Mouse (Mus musculus): ENCODE data around the gene Mxra8. TPM values are rescaled to one million over a fixed set of nuclear protein-coding genes. Genes with fewer than 3 reads are reported as not detected.

The Mxra8 gene
- total and polyA plus RNA-seq, 3 experiments: 26.7 to 84.7 (median 31.9) TPM

GRCm38 (mm10) chr4:155891011-155891471 lies 51.6 kb downstream of the Mxra8 start:
- no peak for TF ChIP-seq EP300 (IDR thresholded peaks at IDR 0.05; ENCODE audit: insufficient read depth, low read depth, low read length)
- no peak for TF ChIP-seq POLR2A (IDR thresholded peaks at IDR 0.05; ENCODE audit: insufficient read depth, low read depth, low read length)
- no peak for TF ChIP-seq CTCF (IDR thresholded peaks at IDR 0.05)
- peak overlapping the region; percentile 96 for H3K4me3 ChIP-seq
- H3K27me3 ChIP-seq (ENCODE audit: control insufficient read depth, insufficient read depth, low read length): no peaks in the 10 kb centered on the region
- no peak for DNase-seq
- peaks cover 3% of the 10 kb centered on the region for H3K36me3 ChIP-seq (ENCODE audit: control insufficient read depth, insufficient read depth, low read length)
- H3K9ac ChIP-seq (ENCODE audit: low read depth, low read length): peak overlapping the region; percentile 66
- 1% methylated on average over 34 of the region's 34 CpGs for WGBS
- H3K79me2 ChIP-seq (replicated peaks; ENCODE audit: control insufficient read depth, insufficient read depth, low read length): peaks cover 10% of the 10 kb centered on the region; the same call in 1 of the 2 replicates
- H3K4me1 ChIP-seq (ENCODE audit: control insufficient read depth, insufficient read depth, low read length): peaks cover 26% of the 10 kb centered on the region
- H3K27ac ChIP-seq: peak overlapping the region; percentile 96
- intact Hi-C loops (cut with DNase I): loop anchor here (5.0 kb wide), 1 partner anchor 221 kb away; no protein-coding TSS in a partner anchor

- Histone ChIP-seq H3K9ac (ENCODE audit: low read depth, low read length) (peak within 1 kb of the TSS; percentile 98), H3K27ac (peak within 1 kb of the TSS; percentile 96), H3K4me3 (peak within 1 kb of the TSS; percentile 96), H3K4me1 (ENCODE audit: control insufficient read depth, insufficient read depth, low read length) (peaks cover 27% of the 10 kb centered on the region), H3K79me2 (replicated peaks; ENCODE audit: control insufficient read depth, insufficient read depth, low read length) (peaks cover 10% of the 10 kb centered on the region; the same call in 1 of the 2 replicates), H3K36me3 (ENCODE audit: control insufficient read depth, insufficient read depth, low read length) (peaks cover 3% of the 10 kb centered on the region), H3K27me3 (ENCODE audit: control insufficient read depth, insufficient read depth, low read length) (no peaks in the 10 kb centered on the region)
- DNase-seq: peak; percentile 97 to 99
- intact Hi-C loops (cut with DNase I): loop anchor here (2.0 to 5.0 kb wide), 3 partner anchors 23 to 221 kb away; partner anchors contain the start of genes Cptp, Ints11 and Ube2j2
- under 1% methylated on average over 52 of the region's 52 CpGs for WGBS
- TF ChIP-seq CTCF (IDR thresholded peaks at IDR 0.05): no peak
- TF ChIP-seq POLR2A (IDR thresholded peaks at IDR 0.05; ENCODE audit: insufficient read depth, low read depth, low read length): peak; percentile 36
- no peak for TF ChIP-seq EP300 (IDR thresholded peaks at IDR 0.05; ENCODE audit: insufficient read depth, low read depth, low read length)
Measured at GRCm38 (mm10) chr4:155891551-155892001, 52.1 kb downstream of the Mxra8 start, which contains the start of the genes Pusl1 and Acap3. Gene Pusl1 (minus strand): TSS chr4:155891781. Gene Acap3 (plus strand): TSS chr4:155891822.

GRCm38 (mm10) chr4:155892017-155892416 lies 52.5 kb downstream of the Mxra8 start:
- intact Hi-C loops (cut with DNase I): loop anchor here (2.0 to 5.0 kb wide), 3 partner anchors 23 to 220 kb away; partner anchors contain the start of genes Cptp, Ints11 and Ube2j2

GRCm38 (mm10) chr4:155892438-155893211 lies 53.1 kb downstream of the Mxra8 start:
- peak overlapping the region; percentile 96 for H3K4me3 ChIP-seq
- peak overlapping the region; percentile 98 for H3K9ac ChIP-seq (ENCODE audit: low read depth, low read length)
- DNase-seq: no peak
- H3K36me3 ChIP-seq (ENCODE audit: control insufficient read depth, insufficient read depth, low read length): peaks cover 3% of the 10 kb centered on the region
- H3K27ac ChIP-seq: peak overlapping the region; percentile 96
- peaks cover 27% of the 10 kb centered on the region for H3K4me1 ChIP-seq (ENCODE audit: control insufficient read depth, insufficient read depth, low read length)
- no peak for TF ChIP-seq CTCF (IDR thresholded peaks at IDR 0.05)
- TF ChIP-seq EP300 (IDR thresholded peaks at IDR 0.05; ENCODE audit: insufficient read depth, low read depth, low read length): no peak
- no peak for TF ChIP-seq POLR2A (IDR thresholded peaks at IDR 0.05; ENCODE audit: insufficient read depth, low read depth, low read length)
- intact Hi-C loops (cut with DNase I): loop anchor here (2.0 to 5.0 kb wide), 3 partner anchors 24 to 220 kb away; partner anchors contain the start of genes Cptp, Ints11 and Ube2j2
- 5% methylated on average over 37 of the region's 37 CpGs for WGBS
- no peaks in the 10 kb centered on the region for H3K27me3 ChIP-seq (ENCODE audit: control insufficient read depth, insufficient read depth, low read length)
- H3K79me2 ChIP-seq (replicated peaks; ENCODE audit: control insufficient read depth, insufficient read depth, low read length): peaks cover 10% of the 10 kb centered on the region; the same call in 1 of the 2 replicates

More at GRCm38 (mm10) chr4:155892017-155892416, 52.5 kb downstream of the Mxra8 start:
- peaks cover 3% of the 10 kb centered on the region for H3K36me3 ChIP-seq (ENCODE audit: control insufficient read depth, insufficient read depth, low read length)
- H3K27me3 ChIP-seq (ENCODE audit: control insufficient read depth, insufficient read depth, low read length): no peaks in the 10 kb centered on the region
- H3K9ac ChIP-seq (ENCODE audit: low read depth, low read length): peak overlapping the region; percentile 98
- H3K4me1 ChIP-seq (ENCODE audit: control insufficient read depth, insufficient read depth, low read length): peaks cover 27% of the 10 kb centered on the region
- H3K27ac ChIP-seq: peak overlapping the region; percentile 96
- DNase-seq: peak; percentile 90 to 92
- peak overlapping the region; percentile 96 for H3K4me3 ChIP-seq
- TF ChIP-seq CTCF (IDR thresholded peaks at IDR 0.05) (peak; percentile 54), POLR2A (IDR thresholded peaks at IDR 0.05; ENCODE audit: insufficient read depth, low read depth, low read length) (peak; percentile 49), EP300 (IDR thresholded peaks at IDR 0.05; ENCODE audit: insufficient read depth, low read depth, low read length) (no peak)
- H3K79me2 ChIP-seq (replicated peaks; ENCODE audit: control insufficient read depth, insufficient read depth, low read length): peaks cover 10% of the 10 kb centered on the region; the same call in 1 of the 2 replicates
- WGBS: under 1% methylated on average over 55 of the region's 56 CpGs

- intact Hi-C loops (cut with DNase I): loop anchor here (2.0 to 5.0 kb wide), 3 partner anchors 24 to 219 kb away; partner anchors contain the start of genes Cptp, Ints11 and Ube2j2
- TF ChIP-seq CTCF (IDR thresholded peaks at IDR 0.05): no peak
- TF ChIP-seq EP300 (IDR thresholded peaks at IDR 0.05; ENCODE audit: insufficient read depth, low read depth, low read length): no peak
- TF ChIP-seq POLR2A (IDR thresholded peaks at IDR 0.05; ENCODE audit: insufficient read depth, low read depth, low read length): no peak
Measured at GRCm38 (mm10) chr4:155893212-155893690, 53.8 kb downstream of the Mxra8 start.

More at GRCm38 (mm10) chr4:155893212-155893690, 53.8 kb downstream of the Mxra8 start:
- Histone ChIP-seq H3K79me2 (replicated peaks; ENCODE audit: control insufficient read depth, insufficient read depth, low read length) (peaks cover 10% of the 10 kb centered on the region; the same call in 1 of the 2 replicates), H3K9ac (ENCODE audit: low read depth, low read length) (peak overlapping the region; percentile 39), H3K36me3 (ENCODE audit: control insufficient read depth, insufficient read depth, low read length) (peaks cover 3% of the 10 kb centered on the region), H3K27me3 (ENCODE audit: control insufficient read depth, insufficient read depth, low read length) (no peaks in the 10 kb centered on the region), H3K4me3 (peak overlapping the region; percentile 23; the same call in 1 of the 2 replicates), H3K4me1 (ENCODE audit: control insufficient read depth, insufficient read depth, low read length) (peaks cover 27% of the 10 kb centered on the region), H3K27ac (peak overlapping the region; percentile 76)
- WGBS: 57% methylated on average over 8 of the region's 8 CpGs
- DNase-seq: peak; percentile 2 to 15

Small RNA genes lying within 50 kb of the gene (microRNA-seq; reads per million reads assigned to microRNA genes)
- 0 reads per million in 2 experiments for gene Gm27743

Other genes with a start within 250 kb of the Mxra8 start
- gene Slc35e2, start 238.3 kb upstream of the Mxra8 start, total RNA-seq (2021): 1 to 10 TPM; 6.3 to 8.2 TPM
- 4.1 and 7.2 TPM in 2 replicates for gene Slc35e2, start 238.3 kb upstream of the Mxra8 start, polyA plus RNA-seq (2012; rRNA removed)
- 10 to 100 TPM; 29.3 to 30.2 TPM for gene Cdk11b, start 214.8 kb upstream of the Mxra8 start, total RNA-seq (2021)
- 17.4 and 20.5 TPM in 2 replicates for gene Cdk11b, start 214.8 kb upstream of the Mxra8 start, polyA plus RNA-seq (2012; rRNA removed)
- gene Gm10563, start 194.3 kb upstream of the Mxra8 start, total RNA-seq (2021): not detected
- gene Gm10563, start 194.3 kb upstream of the Mxra8 start, polyA plus RNA-seq (2012; rRNA removed): not detected in 2 replicates
- gene Mmp23, start 186.3 kb upstream of the Mxra8 start, total RNA-seq (2021): 1 to 10 TPM; 7.3 to 7.5 TPM
- 20.7 and 27.0 TPM in 2 replicates for gene Mmp23, start 186.3 kb upstream of the Mxra8 start, polyA plus RNA-seq (2012; rRNA removed)
- 10 to 100 TPM; 24.9 to 25.7 TPM for gene Mib2, start 170.5 kb upstream of the Mxra8 start, total RNA-seq (2021)
- 35.8 and 38.2 TPM in 2 replicates for gene Mib2, start 170.5 kb upstream of the Mxra8 start, polyA plus RNA-seq (2012; rRNA removed)
- 1 to 10 TPM; 1.2 to 1.5 TPM for gene Fndc10, start 145.3 kb upstream of the Mxra8 start, total RNA-seq (2021)
- 3.5 and 3.9 TPM in 2 replicates for gene Fndc10, start 145.3 kb upstream of the Mxra8 start, polyA plus RNA-seq (2012; rRNA removed)
- gene Ssu72, start 134.9 kb upstream of the Mxra8 start, total RNA-seq (2021): 10 to 100 TPM; 43.6 to 51.6 TPM
- gene Ssu72, start 134.9 kb upstream of the Mxra8 start, polyA plus RNA-seq (2012; rRNA removed): 51.7 and 60.9 TPM in 2 replicates
- gene Tmem240, start 104.9 kb upstream of the Mxra8 start, total RNA-seq (2021): under 1 TPM; 0.26 to 0.32 TPM
- 0.33 and 0.59 TPM in 2 replicates for gene Tmem240, start 104.9 kb upstream of the Mxra8 start, polyA plus RNA-seq (2012; rRNA removed)
- gene Atad3a, start 78.6 kb upstream of the Mxra8 start, total RNA-seq (2021): 10 to 100 TPM; 42.3 to 47.7 TPM
- 83.7 and 85.4 TPM in 2 replicates for gene Atad3a, start 78.6 kb upstream of the Mxra8 start, polyA plus RNA-seq (2012; rRNA removed)
- gene Vwa1, start 65.0 kb upstream of the Mxra8 start, total RNA-seq (2021): 1 to 10 TPM; 6.4 to 9.8 TPM
- gene Vwa1, start 65.0 kb upstream of the Mxra8 start, polyA plus RNA-seq (2012; rRNA removed): 14.4 and 21.7 TPM in 2 replicates
- gene Tmem88b, start 53.8 kb upstream of the Mxra8 start, total RNA-seq (2021): 1 to 10 TPM in 1 of 2 experiments, under 1 TPM in 1; 0.84 to 1.1 TPM
- 0.96 and 2.0 TPM in 2 replicates for gene Tmem88b, start 53.8 kb upstream of the Mxra8 start, polyA plus RNA-seq (2012; rRNA removed)
- gene Ankrd65, start 49.2 kb upstream of the Mxra8 start, total RNA-seq (2021): not detected
- 0.41 TPM in 1 of 2 replicates, not detected in the other for gene Ankrd65, start 49.2 kb upstream of the Mxra8 start, polyA plus RNA-seq (2012; rRNA removed)
- 10 to 100 TPM; 69.9 to 77.9 TPM for gene Mrpl20, start 36.8 kb upstream of the Mxra8 start, total RNA-seq (2021)
- gene Mrpl20, start 36.8 kb upstream of the Mxra8 start, polyA plus RNA-seq (2012; rRNA removed): 49.6 and 50.7 TPM in 2 replicates
- gene Ccnl2, start 27.2 kb upstream of the Mxra8 start, total RNA-seq (2021): 10 to 100 TPM; 26.6 to 27.4 TPM
- gene Ccnl2, start 27.2 kb upstream of the Mxra8 start, polyA plus RNA-seq (2012; rRNA removed): 46.0 and 69.4 TPM in 2 replicates
- gene Aurkaip1, start 8.4 kb upstream of the Mxra8 start, total RNA-seq (2021): 100 to 1,000 TPM in 1 of 2 experiments, 10 to 100 TPM in 1; 99.2 to 117 TPM
- gene Aurkaip1, start 8.4 kb upstream of the Mxra8 start, polyA plus RNA-seq (2012; rRNA removed): 106 and 125 TPM in 2 replicates
- gene Dvl1, start 7.7 kb downstream of the Mxra8 start, total RNA-seq (2021): 10 to 100 TPM; 46.3 to 47.3 TPM
- 62.7 and 64.7 TPM in 2 replicates for gene Dvl1, start 7.7 kb downstream of the Mxra8 start, polyA plus RNA-seq (2012; rRNA removed)
- under 1 TPM; 0.13 to 0.16 TPM for gene Tas1r3, start 23.7 kb downstream of the Mxra8 start, total RNA-seq (2021)
- gene Tas1r3, start 23.7 kb downstream of the Mxra8 start, polyA plus RNA-seq (2012; rRNA removed): 0.32 and 0.35 TPM in 2 replicates
- gene Cptp, start 29.8 kb downstream of the Mxra8 start, total RNA-seq (2021): 1 to 10 TPM; 5.1 to 6.9 TPM
- gene Cptp, start 29.8 kb downstream of the Mxra8 start, polyA plus RNA-seq (2012; rRNA removed): 8.9 and 12.4 TPM in 2 replicates
- gene Ints11, start 29.9 kb downstream of the Mxra8 start, total RNA-seq (2021): 10 to 100 TPM; 15.3 to 17.4 TPM
- 15.8 and 23.2 TPM in 2 replicates for gene Ints11, start 29.9 kb downstream of the Mxra8 start, polyA plus RNA-seq (2012; rRNA removed)
- gene Pusl1, start 52.1 kb downstream of the Mxra8 start, total RNA-seq (2021): 10 to 100 TPM in 1 of 2 experiments, 1 to 10 TPM in 1; 9.4 to 10.1 TPM
- 19.9 and 31.3 TPM in 2 replicates for gene Pusl1, start 52.1 kb downstream of the Mxra8 start, polyA plus RNA-seq (2012; rRNA removed)
- 10 to 100 TPM in 1 of 2 experiments, 1 to 10 TPM in 1; 9.7 to 11.3 TPM for gene Acap3, start 52.1 kb downstream of the Mxra8 start, total RNA-seq (2021)
- 19.2 and 20.0 TPM in 2 replicates for gene Acap3, start 52.1 kb downstream of the Mxra8 start, polyA plus RNA-seq (2012; rRNA removed)
- 10 to 100 TPM; 55.8 to 56.7 TPM for gene Ube2j2, start 104.2 kb downstream of the Mxra8 start, total RNA-seq (2021)
- gene Ube2j2, start 104.2 kb downstream of the Mxra8 start, polyA plus RNA-seq (2012; rRNA removed): 29.7 and 35.3 TPM in 2 replicates
- gene C1qtnf12, start 122.6 kb downstream of the Mxra8 start, total RNA-seq (2021): 10 to 100 TPM; 16.6 to 17.9 TPM
- gene C1qtnf12, start 122.6 kb downstream of the Mxra8 start, polyA plus RNA-seq (2012; rRNA removed): 17.2 and 21.8 TPM in 2 replicates
- 1 to 10 TPM; 2.5 to 3.0 TPM for gene B3galt6, start 153.0 kb downstream of the Mxra8 start, total RNA-seq (2021)
- 2.7 and 3.6 TPM in 2 replicates for gene B3galt6, start 153.0 kb downstream of the Mxra8 start, polyA plus RNA-seq (2012; rRNA removed)
- 10 to 100 TPM; 79.2 to 91.0 TPM for gene Sdf4, start 153.2 kb downstream of the Mxra8 start, total RNA-seq (2021)
- 23.7 and 37.1 TPM in 2 replicates for gene Sdf4, start 153.2 kb downstream of the Mxra8 start, polyA plus RNA-seq (2012; rRNA removed)
- not detected for gene Tnfrsf4, start 174.2 kb downstream of the Mxra8 start, total RNA-seq (2021)
- gene Tnfrsf4, start 174.2 kb downstream of the Mxra8 start, polyA plus RNA-seq (2012; rRNA removed): 1.1 and 1.4 TPM in 2 replicates
- gene Tnfrsf18, start 186.5 kb downstream of the Mxra8 start, total RNA-seq (2021): under 1 TPM in 1 of 2 experiments, not detected in 1; 0.31 TPM
- gene Tnfrsf18, start 186.5 kb downstream of the Mxra8 start, polyA plus RNA-seq (2012; rRNA removed): 0.80 and 0.82 TPM in 2 replicates
- not detected for gene Ttll10, start 219.7 kb downstream of the Mxra8 start, total RNA-seq (2021)
- gene Ttll10, start 219.7 kb downstream of the Mxra8 start, polyA plus RNA-seq (2012; rRNA removed): 0.32 and 1.1 TPM in 2 replicates